Mouse (Mus musculus): Measurements from ENCODE around the gene Tnfrsf21.

Gene Tnfrsf21

DNA sequence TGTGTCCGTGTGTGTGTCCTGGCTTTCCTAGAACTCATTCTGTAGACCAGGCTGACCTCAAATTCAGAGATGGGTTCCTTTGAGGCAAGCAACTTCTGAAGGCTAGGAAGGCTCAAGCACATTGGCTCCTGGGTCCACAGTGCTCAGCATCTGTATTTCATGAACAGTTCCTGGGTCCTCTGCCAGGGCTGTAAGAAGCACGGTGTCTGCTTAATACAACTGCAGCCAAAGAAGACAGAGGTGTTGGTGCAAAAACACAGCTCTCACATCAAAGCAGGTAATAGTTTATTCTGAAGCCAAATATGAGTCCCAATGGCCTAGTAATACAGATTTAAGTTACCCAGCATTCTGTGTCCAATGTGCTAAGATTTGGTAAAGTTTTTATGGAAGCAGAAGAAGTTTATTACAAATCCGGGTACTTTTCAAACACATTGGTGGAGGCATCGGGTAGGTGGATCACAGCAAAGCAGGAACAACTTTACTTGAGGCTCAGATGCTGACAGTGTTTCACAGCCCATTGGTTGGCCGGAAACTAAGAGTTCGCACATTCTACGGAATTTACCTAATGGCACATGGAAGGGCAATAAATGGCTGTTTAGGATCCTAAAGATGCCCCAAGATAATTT is 112.7 kb downstream of the Tnfrsf21 start:
- DNase-seq (ENCODE audit: inconsistent age in 2 of 2, low spot score in 1 of 2), result no peak

DNA sequence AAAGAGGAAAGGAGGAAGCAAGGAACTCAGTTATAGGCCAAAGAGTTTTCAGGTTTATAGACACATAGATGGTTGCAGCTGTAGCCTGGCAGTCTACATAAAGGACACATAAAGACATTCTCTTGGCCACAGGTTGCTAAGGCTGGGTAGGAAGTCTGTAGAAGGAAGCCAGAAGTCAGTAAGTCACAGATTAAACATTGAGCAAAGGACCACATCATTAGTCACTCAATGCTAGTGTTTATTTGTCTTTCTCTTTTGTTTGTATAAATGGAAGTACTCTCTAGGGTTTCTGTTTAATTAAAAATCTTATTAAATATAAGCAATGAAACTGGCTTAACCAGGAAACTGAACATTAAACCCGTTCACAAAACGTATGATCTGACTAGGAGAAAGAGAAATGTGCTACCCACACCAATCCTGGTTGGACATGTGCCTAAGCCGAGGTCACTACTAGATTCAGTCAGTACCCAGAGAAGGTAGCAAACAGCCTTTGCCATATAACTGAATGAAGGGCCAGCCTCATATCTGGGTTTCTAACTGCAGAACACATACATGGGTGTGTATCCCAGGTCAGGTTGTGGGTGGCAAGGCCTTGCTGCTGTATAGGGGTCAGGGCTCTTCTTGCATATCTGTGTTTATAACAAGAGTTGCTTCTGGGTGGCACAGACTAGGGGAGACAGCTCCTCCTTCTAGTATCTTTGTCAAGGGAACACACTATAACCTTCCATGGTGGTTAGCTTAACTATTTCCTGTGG is 113.9 kb downstream of the Tnfrsf21 start:
- no peak for DNase-seq (ENCODE audit: inconsistent age in 2 of 2, low spot score in 1 of 2)

DNA sequence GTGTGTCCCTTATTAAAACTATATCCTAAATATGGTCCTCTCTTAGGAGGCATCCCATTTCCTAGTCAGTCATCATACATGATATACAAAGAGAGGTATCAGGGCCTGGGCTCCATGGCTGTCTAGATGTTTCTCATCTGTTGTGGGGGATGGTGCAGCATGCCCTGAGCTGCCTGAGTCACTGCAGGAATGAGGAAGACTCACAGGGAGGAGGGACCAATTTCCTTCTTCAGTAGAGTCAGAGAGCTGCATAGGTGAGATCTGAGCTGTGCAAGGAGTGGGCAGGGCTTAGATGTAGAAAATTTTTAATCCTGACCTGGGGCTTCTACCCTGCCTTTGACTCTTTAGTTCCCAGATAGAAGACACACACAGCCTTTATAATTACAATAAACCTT is 114.5 kb downstream of the Tnfrsf21 start:
- DNase-seq (ENCODE audit: inconsistent age in 2 of 2, low spot score in 1 of 2), result no peak

DNA sequence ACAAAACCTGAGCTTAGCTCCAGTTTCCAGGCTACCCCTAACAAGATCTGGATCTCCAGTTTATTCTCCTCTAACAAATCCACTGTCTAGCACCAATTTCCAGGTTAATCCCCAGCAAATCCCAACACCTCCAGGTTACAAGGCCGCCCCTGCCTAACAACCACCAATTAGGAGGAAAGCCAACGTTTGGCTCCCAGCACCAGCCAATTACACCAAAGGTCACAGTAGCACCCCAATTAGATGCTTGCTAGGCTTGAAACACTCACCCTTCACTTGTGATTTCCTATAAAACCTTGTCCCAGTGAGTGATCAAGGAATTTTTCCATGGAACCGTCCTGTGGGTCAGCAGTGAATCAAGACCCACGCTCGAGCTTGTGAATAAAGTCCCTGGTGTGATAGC is 116.1 kb downstream of the Tnfrsf21 start:
- no peak for DNase-seq (ENCODE audit: inconsistent age in 2 of 2, low spot score in 1 of 2)

DNA sequence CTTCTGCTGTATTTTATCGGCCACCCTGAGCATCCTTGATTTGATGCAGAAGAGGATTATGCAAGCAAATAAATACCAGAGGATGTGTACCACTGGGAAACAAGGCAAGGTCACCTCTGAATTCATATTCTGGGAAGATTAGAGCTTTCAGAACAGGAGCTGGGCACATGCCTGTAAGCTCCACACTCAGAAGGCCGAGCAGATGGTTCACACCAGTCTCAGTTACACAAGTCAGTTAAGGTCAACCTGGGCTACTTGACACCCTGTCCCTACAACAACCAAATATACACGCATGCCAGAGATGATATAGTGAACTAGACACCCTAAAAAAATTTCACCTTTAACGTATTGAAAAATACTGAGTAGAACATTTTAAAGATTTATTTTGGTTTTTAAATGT is 116.8 kb downstream of the Tnfrsf21 start:
- no peak for DNase-seq (ENCODE audit: inconsistent age in 2 of 2, low spot score in 1 of 2)

DNA sequence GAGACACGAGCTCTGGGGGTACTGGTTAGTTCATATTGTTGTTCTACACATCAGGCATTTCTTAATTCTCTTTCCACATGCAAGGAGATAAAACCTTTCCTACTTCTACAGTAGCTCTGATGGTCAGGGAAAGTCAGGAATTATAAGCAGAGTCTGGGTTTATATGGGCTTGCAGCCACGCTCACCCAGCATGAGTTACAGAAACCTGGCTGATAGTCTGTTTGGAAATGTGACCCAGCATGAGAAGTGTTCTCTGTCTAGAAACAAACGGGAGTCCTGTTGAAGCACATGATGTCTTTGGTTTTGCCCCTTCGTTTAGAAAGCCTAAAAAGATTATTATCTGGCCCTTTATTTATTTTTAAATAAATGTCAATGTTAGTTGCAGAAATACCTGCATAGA is 118.6 kb downstream of the Tnfrsf21 start:
- DNase-seq (ENCODE audit: inconsistent age in 2 of 2, low spot score in 1 of 2), result no peak

DNA sequence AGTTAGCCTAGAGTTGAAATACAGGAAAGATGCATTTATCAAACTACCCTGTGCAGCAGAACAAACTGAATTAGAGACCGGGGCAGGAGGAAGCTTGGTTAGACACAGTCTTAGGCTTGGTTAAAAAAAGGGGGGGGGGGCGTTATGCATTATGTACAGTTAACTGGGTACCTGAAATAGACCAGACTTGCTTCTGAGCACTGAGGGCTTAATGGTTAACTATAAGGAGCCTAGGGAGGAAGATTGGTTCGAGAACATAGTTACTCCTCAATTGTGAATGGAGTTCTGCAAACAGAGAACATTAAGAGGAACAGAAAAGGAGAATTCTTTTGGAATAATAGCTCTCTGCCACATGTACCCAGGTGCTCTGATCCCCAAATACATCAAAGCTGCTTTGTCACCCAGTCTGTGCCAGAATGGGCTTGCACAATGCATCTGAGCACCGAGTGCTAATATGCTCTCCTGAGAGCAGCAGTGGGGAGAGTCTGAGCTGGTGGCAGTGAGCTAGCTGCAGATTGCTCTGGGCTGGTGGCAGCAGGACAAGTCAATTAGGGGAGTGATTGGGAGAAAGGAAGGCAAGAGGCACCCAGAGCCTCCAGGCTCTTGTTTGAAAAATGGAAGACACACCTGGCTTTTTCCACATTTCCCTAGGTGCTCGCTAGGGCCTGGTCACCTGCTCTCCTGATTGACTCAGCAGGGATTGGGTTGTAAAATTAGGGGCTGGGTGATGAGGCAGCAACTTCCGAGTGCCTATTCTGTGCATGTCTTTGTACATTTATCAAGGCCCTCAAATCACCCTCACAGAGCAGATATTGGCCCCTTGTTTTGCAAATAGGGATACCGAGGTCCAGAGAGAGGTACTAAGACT is 119.3 kb downstream of the Tnfrsf21 start:
- no peak for DNase-seq (ENCODE audit: inconsistent age in 2 of 2, low spot score in 1 of 2)

DNA sequence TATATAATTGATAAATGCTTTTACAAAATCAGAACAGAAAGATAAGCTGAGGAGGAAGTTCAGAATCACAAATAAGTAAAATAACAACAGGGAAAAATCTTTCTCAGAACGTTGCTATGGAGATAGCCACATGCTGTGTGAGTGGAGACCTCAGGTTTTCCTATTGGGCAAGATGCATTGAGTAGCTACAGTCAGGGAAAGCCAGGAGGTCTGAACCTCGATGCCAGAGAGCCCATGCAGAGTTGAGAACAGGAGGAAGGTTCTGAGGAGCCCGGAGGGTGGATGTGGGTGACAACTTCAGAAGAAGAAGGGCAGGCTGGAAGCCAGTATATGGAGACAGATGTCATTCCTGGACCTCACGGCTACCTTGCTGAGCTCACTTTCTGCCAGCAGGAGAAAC is 120.4 kb downstream of the Tnfrsf21 start:
- no peak for DNase-seq (ENCODE audit: inconsistent age in 2 of 2, low spot score in 1 of 2)

DNA sequence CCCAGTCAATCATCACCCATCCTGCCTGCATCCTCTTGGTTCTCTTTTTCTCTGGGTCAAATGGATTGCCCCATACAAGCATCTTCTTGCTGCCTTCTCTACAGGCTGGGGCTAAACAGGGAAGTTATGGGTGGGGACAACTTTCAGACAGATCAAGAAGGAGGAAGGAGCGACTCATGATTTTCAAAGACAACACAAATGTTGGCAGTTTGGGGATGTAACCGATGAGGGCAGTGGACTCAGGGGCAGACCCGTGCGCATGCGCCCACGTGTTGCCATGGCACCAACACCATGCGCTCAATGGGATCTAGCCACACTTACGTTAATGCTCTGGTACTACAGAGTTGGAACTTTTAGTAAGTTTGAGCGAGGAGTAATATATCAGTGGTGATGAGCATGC is 121.5 kb downstream of the Tnfrsf21 start:
- DNase-seq (ENCODE audit: inconsistent age in 2 of 2, low spot score in 1 of 2), result peak; percentile 21 to 30

DNA sequence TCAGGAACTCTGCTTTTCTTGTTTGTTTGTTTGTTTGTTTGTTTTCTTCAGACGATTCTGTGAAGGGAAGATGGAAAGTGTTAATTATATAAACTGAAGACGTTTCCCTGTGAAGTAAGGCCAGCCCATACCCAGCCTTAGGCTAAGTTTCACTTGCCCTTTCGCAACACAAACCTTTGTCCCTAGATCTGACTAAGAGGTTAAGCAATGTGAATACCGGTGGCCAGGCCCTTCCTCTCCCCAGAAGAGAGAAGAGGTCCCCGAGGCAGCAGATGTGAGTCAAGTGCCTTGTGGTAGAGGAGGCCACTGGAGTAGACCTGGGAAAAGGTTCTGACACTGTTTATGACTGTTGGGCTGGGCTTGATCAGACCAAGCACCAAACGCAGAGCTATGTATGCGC is 122.0 kb downstream of the Tnfrsf21 start:
- peak in 1 of 2 experiments; percentile 23 for DNase-seq (ENCODE audit: inconsistent age in 2 of 2, low spot score in 1 of 2)
